Mouse (Mus musculus): Measurements from ENCODE around the gene Hspa1l.
"Not testable (repeated sequence)": the region's sequence is repeated elsewhere in the genome, so short reads cannot be mapped to it uniquely, and the experiment has no call there.

Hspa1l gene

GRCm38 (mm10) chr17:34951636-34952377, 20.7 kb upstream of the Hspa1l start:
- DNase-seq (ENCODE audit: low spot score in 2 of 2) = peak in 1 of 2 experiments; percentile 26

- DNase-seq (ENCODE audit: low spot score in 2 of 2) = peak; percentile 28 to 54
Observed at GRCm38 (mm10) chr17:34952378-34953040, 20.0 kb upstream of the Hspa1l start.

- DNase-seq (ENCODE audit: low spot score in 2 of 2) = no peak
Observed at GRCm38 (mm10) chr17:34953258-34953657, 19.2 kb upstream of the Hspa1l start.

GRCm38 (mm10) chr17:34953904-34954303, 18.6 kb upstream of the Hspa1l start:
- DNase-seq (ENCODE audit: low spot score in 2 of 2) = no peak

GRCm38 (mm10) chr17:34954831-34955230, 17.7 kb upstream of the Hspa1l start:
- no peak for DNase-seq (ENCODE audit: low spot score in 2 of 2)

- DNase-seq (ENCODE audit: low spot score in 2 of 2) = no peak
Observed at GRCm38 (mm10) chr17:34955884-34956283, 16.6 kb upstream of the Hspa1l start.

GRCm38 (mm10) chr17:34956340-34956739, 16.2 kb upstream of the Hspa1l start:
- DNase-seq (ENCODE audit: low spot score in 2 of 2) = no peak

- DNase-seq (ENCODE audit: low spot score in 2 of 2) = not testable (repeated sequence)
Observed at GRCm38 (mm10) chr17:34957291-34957690, 15.2 kb upstream of the Hspa1l start.

- DNase-seq (ENCODE audit: low spot score in 2 of 2) = not testable (repeated sequence)
Observed at GRCm38 (mm10) chr17:34957966-34958365, 14.5 kb upstream of the Hspa1l start.

GRCm38 (mm10) chr17:34958734-34959129, 13.8 kb upstream of the Hspa1l start:
- not testable (repeated sequence) for DNase-seq (ENCODE audit: low spot score in 2 of 2)

- DNase-seq (ENCODE audit: low spot score in 2 of 2) = peak; percentile 69 to 72
Observed at GRCm38 (mm10) chr17:34959130-34959778, 13.2 kb upstream of the Hspa1l start, which contains the start of gene Hspa1b. Gene Hspa1b, minus strand, starts transcription at chr17:34959238.

- no peak for DNase-seq (ENCODE audit: low spot score in 2 of 2)
Observed at GRCm38 (mm10) chr17:34959881-34960515, 12.5 kb upstream of the Hspa1l start.

- no peak for DNase-seq (ENCODE audit: low spot score in 2 of 2)
Observed at GRCm38 (mm10) chr17:34960702-34961493, 11.6 kb upstream of the Hspa1l start.

GRCm38 (mm10) chr17:34962125-34962524, 10.4 kb upstream of the Hspa1l start:
- no peak for DNase-seq (ENCODE audit: low spot score in 2 of 2)

- DNase-seq (ENCODE audit: low spot score in 2 of 2) = no peak
Observed at GRCm38 (mm10) chr17:34962841-34963240, 9.7 kb upstream of the Hspa1l start.

GRCm38 (mm10) chr17:34964640-34965049, 7.9 kb upstream of the Hspa1l start:
- no peak for DNase-seq (ENCODE audit: low spot score in 2 of 2)

- no peak for DNase-seq (ENCODE audit: low spot score in 2 of 2)
Observed at GRCm38 (mm10) chr17:34965627-34966026, 6.9 kb upstream of the Hspa1l start.

- not testable (repeated sequence) for DNase-seq (ENCODE audit: low spot score in 2 of 2)
Observed at GRCm38 (mm10) chr17:34969822-34970221, 2.7 kb upstream of the Hspa1l start, which contains the start of gene Gm20481. Gene Gm20481, plus strand, starts transcription at chr17:34969912.

- DNase-seq (ENCODE audit: low spot score in 2 of 2) = not testable (repeated sequence)
Observed at GRCm38 (mm10) chr17:34970850-34971249, 1.7 kb upstream of the Hspa1l start.

GRCm38 (mm10) chr17:34971694-34972068, 822 bp upstream of the Hspa1l start:
- not testable (repeated sequence) for DNase-seq (ENCODE audit: low spot score in 2 of 2)

All from right cerebral cortex, postnatal 36 days (tissue).